Mouse (Mus musculus): ENCODE measurements around the gene Hoxd12.

Hoxd12 gene

DNA sequence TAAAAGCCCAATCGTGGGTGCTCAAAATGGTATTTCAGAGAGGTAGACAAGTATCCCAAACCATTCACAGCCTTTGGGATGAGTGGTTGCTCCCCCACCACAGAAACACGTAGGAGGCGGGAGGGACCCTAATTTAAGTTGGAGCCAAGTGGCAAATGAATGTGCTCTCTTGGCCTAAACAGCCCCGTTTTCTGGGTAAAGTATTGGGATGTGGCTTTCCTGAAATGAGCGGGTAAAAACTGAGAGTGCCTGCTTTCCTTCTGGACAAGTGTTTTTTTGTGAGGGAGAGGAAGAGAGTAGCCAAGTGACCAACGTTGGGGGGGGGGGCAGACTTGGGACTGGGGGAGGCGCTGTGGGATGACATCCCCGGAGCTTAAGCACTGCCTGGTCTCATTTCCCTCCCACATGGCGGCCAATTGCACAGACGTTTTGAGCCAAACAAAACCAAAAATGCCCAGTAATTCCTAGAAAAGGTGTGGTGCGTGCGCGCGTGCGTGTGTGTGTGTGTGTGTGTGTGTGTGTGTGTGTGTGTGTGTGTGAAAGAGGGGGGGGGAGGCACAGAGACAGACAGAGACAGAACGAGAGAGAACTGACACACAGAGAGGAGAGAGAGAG, 36.2 kb downstream of the Hoxd12 start:
- no peak for DNase-seq

GRCm38 (mm10) chr2:74711721-74712621, 37.2 kb downstream of the Hoxd12 start, which contains the start of the genes Hoxd3 and Hoxd4:
Gene Hoxd3, plus strand, starts transcription at chr2:74711927.
Gene Hoxd4, plus strand, starts transcription at chr2:74711929.
- no peak for DNase-seq

DNA sequence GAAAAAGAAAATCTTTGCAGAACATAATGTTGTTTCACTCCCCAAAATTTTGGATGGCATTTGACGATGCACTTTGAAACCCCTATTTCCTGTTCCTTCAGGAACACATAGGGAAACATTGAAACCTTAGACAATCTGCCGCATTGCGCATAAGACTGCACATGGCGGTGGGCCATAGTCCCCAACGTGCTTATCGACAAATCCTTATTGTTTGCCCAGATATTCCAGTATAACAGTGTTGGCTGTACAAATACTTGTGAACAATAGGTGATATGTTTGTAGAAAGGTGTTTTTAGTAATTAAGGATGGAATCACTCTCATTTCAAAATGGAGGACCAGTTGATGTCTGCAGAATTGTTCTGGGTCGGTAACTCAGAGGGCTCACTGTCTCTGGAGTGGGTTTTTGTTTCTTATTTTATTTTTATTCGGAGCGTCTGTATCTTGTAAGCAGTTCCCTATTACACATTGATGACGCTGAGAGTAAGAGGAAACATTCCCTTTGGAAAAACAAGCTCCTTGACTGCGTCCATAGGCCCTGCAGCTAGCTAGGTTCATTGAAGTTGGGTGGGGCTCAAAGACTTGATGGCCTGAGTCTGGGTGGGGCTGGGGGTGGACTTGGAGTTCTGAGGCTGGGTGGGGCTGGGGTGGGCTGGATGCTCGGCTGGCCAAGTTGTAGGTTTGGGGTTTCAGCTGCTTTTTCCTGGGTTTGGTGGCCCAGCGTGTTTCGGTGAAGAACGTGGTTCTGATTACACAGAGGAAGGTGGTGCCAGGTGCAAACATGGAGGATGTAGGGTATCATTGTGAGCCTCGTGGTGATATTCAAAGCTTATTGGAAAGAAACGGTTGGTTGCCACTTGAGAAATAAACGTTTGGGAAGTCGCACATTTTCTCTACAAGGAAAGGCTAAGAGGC, 38.7 kb downstream of the Hoxd12 start:
- DNase-seq = no peak

- no peak for DNase-seq
These were observed 39.5 kb downstream of the Hoxd12 start for GRCm38 (mm10) chr2:74714156-74714789.

DNA sequence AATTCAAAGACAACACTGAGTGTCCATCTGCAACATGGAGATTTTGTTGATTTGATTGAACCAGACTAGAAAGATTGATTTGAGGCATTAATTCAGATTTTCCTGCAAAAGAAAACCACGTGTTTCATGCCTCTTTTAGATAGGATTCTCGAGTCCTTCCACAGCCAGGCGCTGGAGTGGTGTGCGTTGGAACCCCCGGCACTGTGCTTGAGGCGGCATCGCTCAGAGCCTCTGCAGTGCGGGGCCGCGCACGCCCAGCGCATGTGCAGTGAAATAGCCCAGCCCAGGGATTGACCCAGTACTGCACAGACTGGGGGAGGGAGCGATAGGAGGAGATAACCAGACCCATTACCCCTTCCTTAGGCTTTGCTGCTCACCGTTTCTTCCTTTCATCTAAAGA, 40.1 kb downstream of the Hoxd12 start:
- DNase-seq = no peak

DNA sequence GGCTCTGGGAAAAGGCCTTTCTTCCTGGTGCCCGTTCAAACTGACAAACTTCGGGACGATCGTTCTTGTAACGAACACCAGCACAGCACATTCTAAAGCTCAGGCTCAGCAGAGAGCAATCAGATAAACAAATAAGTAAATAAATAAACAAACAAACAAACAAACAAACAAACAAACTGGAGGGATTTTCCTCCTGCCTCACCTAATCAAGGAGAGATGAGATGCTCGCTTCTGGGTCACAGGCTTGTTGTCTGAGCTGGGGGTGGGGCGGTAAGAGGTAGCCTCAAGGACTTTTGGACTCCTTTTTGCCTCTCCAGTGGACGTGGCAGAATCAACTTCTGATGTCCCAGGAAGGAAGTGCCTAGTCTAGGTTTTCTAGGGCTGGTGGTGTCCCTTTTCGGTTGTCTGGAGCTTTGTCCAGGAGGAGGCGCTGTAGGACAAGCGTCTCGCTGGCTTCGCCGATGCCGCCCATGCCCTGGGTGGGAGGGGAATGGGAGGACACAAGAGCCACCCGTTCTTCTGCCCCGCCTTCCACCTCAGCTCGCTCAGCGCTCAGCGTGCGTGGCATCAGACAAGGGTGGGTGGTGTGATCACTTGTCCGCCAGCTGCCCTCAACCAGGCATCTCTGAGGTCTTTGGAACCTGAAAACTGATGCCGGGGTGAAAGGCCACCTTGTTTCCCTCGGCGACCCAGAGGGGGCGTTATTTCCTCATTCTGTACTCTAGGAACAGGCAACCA, 40.9 kb downstream of the Hoxd12 start:
- peak; percentile 94 for DNase-seq

- DNase-seq = no peak
These were observed 45.6 kb downstream of the Hoxd12 start for GRCm38 (mm10) chr2:74720384-74720783.

- DNase-seq = no peak
These were observed 46.2 kb downstream of the Hoxd12 start for GRCm38 (mm10) chr2:74720955-74721491.

DNA sequence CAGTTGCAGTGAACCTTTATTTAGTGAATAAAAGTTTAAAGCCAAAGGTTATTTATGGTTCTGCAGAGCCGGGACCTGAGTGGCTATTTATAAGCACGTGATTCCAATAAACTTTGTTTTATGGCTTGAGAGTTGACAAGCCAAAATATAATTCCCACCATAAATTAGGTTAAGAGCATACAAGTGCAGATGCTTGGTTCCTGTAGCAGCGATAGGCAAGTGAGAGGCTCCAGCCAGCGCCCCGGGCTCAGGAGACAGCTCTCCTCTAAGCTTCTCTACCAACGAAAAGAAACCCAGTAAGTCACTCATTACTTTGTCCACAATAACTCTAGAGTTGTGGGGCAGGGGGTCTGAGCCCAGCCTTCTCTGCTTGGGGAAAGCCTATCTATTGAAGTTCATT, 47.1 kb downstream of the Hoxd12 start:
- DNase-seq = no peak

DNA sequence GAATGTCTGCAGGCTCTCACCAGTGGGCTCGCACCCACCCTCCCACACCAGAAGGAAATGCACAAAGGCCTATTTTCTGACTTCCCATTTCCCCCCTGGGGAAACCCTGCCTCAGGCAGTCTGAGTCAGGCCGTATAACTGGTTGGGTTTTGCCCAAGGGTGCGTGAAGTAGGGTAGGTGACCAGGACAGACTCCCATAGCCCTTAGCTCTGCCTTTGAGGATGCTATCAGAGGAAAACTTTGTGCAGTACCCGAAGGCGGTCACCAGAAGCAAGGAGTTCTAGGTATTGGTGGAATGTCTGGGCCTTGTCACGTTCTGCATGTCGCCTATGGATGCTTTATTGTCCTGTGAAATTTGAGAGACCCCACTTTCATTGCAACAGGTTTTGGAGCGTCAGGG, 48.1 kb downstream of the Hoxd12 start:
- DNase-seq = no peak

DNA sequence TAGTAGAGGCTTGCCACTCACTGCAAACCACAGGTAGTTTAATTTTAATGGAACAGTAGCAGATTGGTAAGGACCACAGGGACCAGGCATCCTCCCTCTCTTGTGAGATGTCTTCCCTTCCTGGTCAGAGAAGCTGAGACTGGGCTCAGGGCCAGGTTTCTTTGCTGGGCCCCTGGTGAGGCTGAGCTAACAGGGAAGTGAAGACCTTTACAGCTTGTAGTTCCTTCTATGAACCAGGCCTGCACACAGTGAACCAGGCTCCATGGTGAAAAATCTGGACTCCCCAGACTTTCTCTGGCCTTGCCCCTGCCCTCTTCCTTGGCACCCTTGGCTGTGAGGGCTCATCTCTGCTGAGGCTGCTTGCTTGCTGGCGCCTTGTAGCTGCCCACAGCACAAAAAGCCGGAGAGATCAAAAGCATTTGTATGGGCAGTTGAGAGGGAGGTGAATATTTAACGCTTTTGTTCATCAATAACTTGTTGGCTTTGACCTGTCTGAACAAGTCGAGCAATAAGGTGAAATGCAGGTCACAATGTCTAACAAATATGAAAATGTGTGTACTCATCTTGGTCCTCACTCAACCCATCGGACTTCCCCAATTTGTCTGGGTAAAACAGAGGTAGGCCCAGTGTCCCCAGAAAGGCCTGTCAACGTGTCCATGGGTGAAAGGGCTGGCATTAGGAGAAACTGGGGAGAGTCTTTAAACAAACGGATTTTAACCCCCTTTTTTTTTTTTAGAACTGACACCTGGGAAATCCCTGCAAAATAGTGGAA, 49.6 kb downstream of the Hoxd12 start:
- DNase-seq = no peak

DNA sequence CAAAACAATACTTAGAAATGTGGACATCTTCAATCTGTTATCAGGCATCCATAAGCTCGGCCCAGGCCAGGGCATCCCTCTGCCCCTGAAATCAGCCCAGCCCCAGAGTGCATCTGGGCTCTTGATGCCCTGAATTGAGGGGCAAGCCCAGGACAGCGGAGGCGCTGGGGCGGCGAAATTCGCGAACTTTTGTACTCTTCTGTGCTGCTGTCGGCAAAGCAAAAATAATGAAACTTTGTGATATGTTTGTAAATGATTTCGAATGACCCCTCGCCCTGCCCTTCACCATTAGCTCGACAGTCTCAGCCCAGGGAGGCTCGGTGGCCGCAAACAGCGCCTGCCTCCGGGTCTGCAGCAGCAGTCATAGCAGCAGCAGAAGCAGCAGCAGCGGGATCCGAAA, 50.4 kb downstream of the Hoxd12 start:
- DNase-seq = no peak

DNA sequence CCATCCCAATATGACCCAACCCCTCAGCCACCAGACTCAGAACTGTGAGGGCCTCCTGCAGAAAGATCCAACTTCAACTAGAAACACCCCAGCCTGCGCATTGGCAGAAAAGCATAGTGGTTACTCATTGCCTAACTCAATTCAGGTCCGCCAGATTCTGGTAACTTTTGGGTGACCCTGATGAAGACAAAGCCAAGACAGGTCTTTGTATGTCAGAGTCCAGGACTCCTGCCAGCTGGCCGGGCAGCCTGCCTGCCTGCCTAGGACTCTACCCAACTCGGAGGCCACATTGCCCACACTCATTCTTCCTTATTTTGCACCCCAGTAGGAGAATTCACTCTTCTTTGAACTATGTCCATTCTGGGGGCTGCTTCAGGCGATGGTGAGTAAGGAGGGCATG, 51.7 kb downstream of the Hoxd12 start, which contains the start of gene Gm28230:
TSS of gene Gm28230 (plus strand) at position 178 of the 400 bp plus-strand sequence.
- no peak for DNase-seq

- no peak for DNase-seq
These were observed 52.3 kb downstream of the Hoxd12 start for GRCm38 (mm10) chr2:74726973-74727639.
